8 mouse cellular contexts compared by ENCODE assay signal in the genomic region with DNA sequence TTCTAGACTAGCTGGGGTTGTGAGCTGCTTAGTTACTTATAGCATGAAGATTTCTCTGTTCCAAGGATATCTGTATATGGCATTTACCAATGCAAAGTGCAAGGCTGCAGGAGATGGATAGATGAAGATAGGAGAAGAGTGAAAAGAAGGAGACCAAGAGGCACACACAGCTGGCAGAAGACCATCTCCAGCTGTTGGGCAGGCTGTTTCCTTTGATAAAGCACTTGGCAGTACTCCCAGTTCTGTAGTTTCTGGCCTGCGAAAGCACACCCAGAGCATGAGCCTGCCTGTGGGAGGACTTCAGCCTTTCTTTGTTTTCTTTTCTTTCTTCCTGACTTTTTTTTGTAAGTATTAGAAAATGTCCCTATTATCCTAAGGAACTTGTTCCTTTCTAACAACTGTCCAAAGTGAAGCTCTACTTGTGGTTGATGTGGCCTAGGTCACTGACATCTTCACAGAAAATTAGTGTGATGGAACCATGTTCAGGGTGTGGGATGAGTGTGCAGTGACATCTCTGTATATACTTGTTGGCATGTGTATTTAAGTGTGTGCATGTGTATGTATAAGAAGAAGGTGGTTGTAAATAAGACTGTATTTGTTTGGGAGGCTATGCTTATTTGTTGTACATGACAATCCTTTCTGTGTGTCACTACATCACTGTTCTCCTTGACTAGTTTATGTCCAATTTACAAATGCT. TPM values are rescaled to one million over a fixed set of nuclear protein-coding genes. Genes with fewer than 3 reads are reported as not detected.
DNase-seq lines count a peak whose midpoint lies in the region; ATAC-seq and TF ChIP-seq lines count a peak whose summit lies in the region.
"Had no signal": no experiment of that assay in that cellular context is flagged by ENCODE, and none has a peak within 500 bp of the region (broad histone marks: within the 10 kb centered on the region; RNA-seq: fewer than 3 reads in every experiment).

No protein-coding gene starts in this region.

- WGBS in liver, adult 2 months: 0% methylated on average over 1 of the region's 1 CpGs
- whole genome bisulfite sequencing in liver, embryonic 12.5 days (ENCODE audit: insufficient replicate concordance): 40% methylated on average over 1 of the region's 1 CpGs
- 88% methylated on average over 1 of the region's 1 CpGs for WGBS in midbrain, embryonic 11.5 days

- ATAC-seq in liver, embryonic 12.5 days: no peak
- ATAC-seq in midbrain, embryonic 11.5 days (ENCODE audit: low FRiP score): no peak

- no peaks in the 10 kb centered on the region for H3K9me3 ChIP-seq in liver, embryonic 12.5 days (replicated peaks)
- no peaks in the 10 kb centered on the region for H3K9me3 ChIP-seq in midbrain, embryonic 11.5 days (ENCODE audit: control insufficient read depth, low read length)
- H3K9me3 ChIP-seq: embryonic facial prominence, embryonic 12.5 days had no signal

- H3K4me3 ChIP-seq in liver, adult 2 months (ENCODE audit: insufficient read depth, low read depth, low read length): no peak overlapping the region
- H3K4me3 ChIP-seq in liver, embryonic 12.5 days: no peak overlapping the region
- no peak overlapping the region for H3K4me3 ChIP-seq in midbrain, embryonic 11.5 days (ENCODE audit: low read depth, low read length)
- H3K4me3 ChIP-seq: embryonic facial prominence, embryonic 12.5 days had no signal

- DNase-seq in liver, adult 2 months (ENCODE audit: extremely low read depth, low read depth, low spot score): peak; percentile 89
- DNase-seq in gastrocnemius, postnatal 25 days: peak; percentile 54
- peak; percentile 15 to 20 for DNase-seq in kidney, postnatal 4 days
- peak; percentile 33 to 50 for DNase-seq in spleen, postnatal 36 days (ENCODE audit: low spot score in 2 of 2)
- no peak for DNase-seq in midbrain, embryonic 11.5 days (ENCODE audit: low spot score, missing footprints)
- DNase-seq in thymus, postnatal 10 days (ENCODE audit: low spot score in 2 of 2): no peak

- H3K4me1 ChIP-seq in liver, adult 2 months (ENCODE audit: control insufficient read depth, insufficient read depth, low read length): peaks cover 36% of the 10 kb centered on the region
- no peaks in the 10 kb centered on the region for H3K4me1 ChIP-seq in liver, embryonic 12.5 days
- no peaks in the 10 kb centered on the region for H3K4me1 ChIP-seq in midbrain, embryonic 11.5 days (ENCODE audit: control insufficient read depth, insufficient read depth, low read length)
- H3K4me1 ChIP-seq: embryonic facial prominence, embryonic 12.5 days had no signal

- peak overlapping the region; percentile 93 for H3K27ac ChIP-seq in liver, adult 2 months (replicated peaks; ENCODE audit: insufficient read depth, low read depth, low read length)
- H3K27ac ChIP-seq in liver, embryonic 12.5 days: no peak overlapping the region
- H3K27ac ChIP-seq in midbrain, embryonic 11.5 days (ENCODE audit: low read depth, low read length): no peak overlapping the region
- H3K27ac ChIP-seq: embryonic facial prominence, embryonic 12.5 days had no signal

- H3K9ac ChIP-seq in liver, adult 2 months (ENCODE audit: low read depth, low read length): no peak overlapping the region
- H3K9ac ChIP-seq in liver, embryonic 12.5 days: no peak overlapping the region
- no peak overlapping the region for H3K9ac ChIP-seq in midbrain, embryonic 11.5 days (ENCODE audit: low read length)
- H3K9ac ChIP-seq: embryonic facial prominence, embryonic 12.5 days had no signal

- peaks cover 2% of the 10 kb centered on the region; the same call in 1 of the 2 replicates for H3K36me3 ChIP-seq in liver, adult 2 months (ENCODE audit: control insufficient read depth, insufficient read depth, low read length)
- no peaks in the 10 kb centered on the region for H3K36me3 ChIP-seq in liver, embryonic 12.5 days
- no peaks in the 10 kb centered on the region for H3K36me3 ChIP-seq in midbrain, embryonic 11.5 days (ENCODE audit: control insufficient read depth, insufficient read depth, low read length)
- H3K36me3 ChIP-seq: embryonic facial prominence, embryonic 12.5 days had no signal

- H3K79me2 ChIP-seq in liver, adult 2 months (ENCODE audit: control insufficient read depth, insufficient read depth, low read length): no peaks in the 10 kb centered on the region

- no peak for TF ChIP-seq POLR2A in liver, adult 2 months (IDR thresholded peaks at IDR 0.05; ENCODE audit: extremely low read depth, insufficient read depth, low read length)

- H3K4me2 ChIP-seq in liver, embryonic 12.5 days: no peak overlapping the region
- H3K4me2 ChIP-seq in midbrain, embryonic 11.5 days: no peak overlapping the region
- H3K4me2 ChIP-seq: embryonic facial prominence, embryonic 12.5 days had no signal

- TF ChIP-seq CTCF in liver, adult 2 months (IDR thresholded peaks at IDR 0.05; ENCODE audit: low read depth, low read length): no peak

- H3K27me3 ChIP-seq in liver, adult 2 months (ENCODE audit: control insufficient read depth, insufficient read depth, low read length): no peaks in the 10 kb centered on the region
- peaks cover 22% of the 10 kb centered on the region for H3K27me3 ChIP-seq in liver, embryonic 12.5 days (replicated peaks)
- H3K27me3 ChIP-seq in midbrain, embryonic 11.5 days (ENCODE audit: control insufficient read depth, insufficient read depth, low read length): peaks cover 30% of the 10 kb centered on the region

RNA-seq across cellular contexts. Expression of gene Tsc22d3, which starts 32.6 kb away (rescaled TPM):
- total RNA-seq in liver, adult 2 months (2014; rRNA removed): 158 and 194 TPM in 2 replicates
- 56.1 and 103 TPM in 2 replicates for polyA plus RNA-seq in liver, adult 2 months (2012; rRNA removed)
- polyA plus RNA-seq in liver, embryonic 12.5 days (2016; fragmentation: Nextera tagmentation; extraction: Ambion mirVana): 16.0 and 17.1 TPM in 2 replicates
- 100 to 1,000 TPM; 165 to 246 TPM for total RNA-seq in gastrocnemius, postnatal 25 days (2021)
- polyA plus RNA-seq in midbrain, embryonic 11.5 days (2014; fragmentation: Nextera tagmentation; extraction: Ambion mirVana): 165 and 166 TPM in 2 replicates

Comparison
In these comparisons a context has a peak if more than half of its experiments do, and no peak if none do; other contexts are left out.
1. DNase-seq: peak in liver, adult 2 months (single experiment), gastrocnemius, postnatal 25 days (single experiment), kidney, postnatal 4 days (2 of 2) and spleen, postnatal 36 days (2 of 2); none in midbrain, embryonic 11.5 days (single experiment) and thymus, postnatal 10 days (0 of 2).